Mouse (Mus musculus) neural tube, embryonic 12.5 days (tissue): ENCODE results near the gene Sema3f. TPM values are rescaled to one million over a fixed set of nuclear protein-coding genes. Genes with fewer than 3 reads are reported as not detected.

ENCODE experiments used
- ATAC-seq: fragments of 200-750 bp; cut with Nextera tagmentation; 2 replicates; pipeline ENCODE4 v1.8.0; 2017; ENCODE audit warnings: low read depth, mild to moderate bottlenecking, moderate TSS enrichment, moderate library complexity; ENCODE audit not compliant: low FRiP score
- H3K27ac ChIP-seq: fragments of 300-500 bp; sonication (generic); 2 replicates; pipeline ENCODE4 v1.5.1; 2016
- H3K27me3 ChIP-seq: fragments of 300-500 bp; sonication (generic); replicated peaks from 2 replicates; pipeline ENCODE4 v1.6.1; 2016; ENCODE audit warnings: mild to moderate bottlenecking
- H3K36me3 ChIP-seq: fragments of 300-500 bp; sonication (generic); 2 replicates; pipeline ENCODE4 v1.6.1; 2016; ENCODE audit warnings: mild to moderate bottlenecking
- H3K4me1 ChIP-seq: fragments of 300-500 bp; sonication (generic); 2 replicates; pipeline ENCODE4 v1.6.1; 2016
- H3K4me2 ChIP-seq: fragments of 300-500 bp; sonication (generic); replicated peaks from 2 replicates; pipeline ENCODE4 v1.6.1; 2016; ENCODE audit warnings: mild to moderate bottlenecking
- H3K4me3 ChIP-seq: fragments of 300-500 bp; sonication (generic); 2 replicates; pipeline ENCODE4 v1.5.1; 2016
- H3K9ac ChIP-seq: fragments of 300-500 bp; sonication (generic); 2 replicates; pipeline ENCODE4 v1.6.1; 2016; ENCODE audit warnings: mild to moderate bottlenecking
- H3K9me3 ChIP-seq: fragments of 300-500 bp; sonication (generic); 2 replicates; pipeline ENCODE4 v1.6.1; 2016; ENCODE audit warnings: mild to moderate bottlenecking
- WGBS: fragments of 180-500 bp; shearing (Covaris S2); methylation state at CpG from one replicate; pipeline ENCODE4 v1.1.7; 2016; 5-methylcytosine and 5-hydroxymethylcytosine counted together
- polyA plus RNA-seq: library from polyadenylated mRNA; unstranded; fragments of >200 nt; fragmentation: Nextera tagmentation; extraction: Ambion mirVana; gene quantifications from 2 replicates; pipeline ENCODE4 v1.2.1, GENCODE M21; 2016

Gene Sema3f
- polyA plus RNA-seq, 1 experiment from 2014 or later = 21.5 TPM

DNA sequence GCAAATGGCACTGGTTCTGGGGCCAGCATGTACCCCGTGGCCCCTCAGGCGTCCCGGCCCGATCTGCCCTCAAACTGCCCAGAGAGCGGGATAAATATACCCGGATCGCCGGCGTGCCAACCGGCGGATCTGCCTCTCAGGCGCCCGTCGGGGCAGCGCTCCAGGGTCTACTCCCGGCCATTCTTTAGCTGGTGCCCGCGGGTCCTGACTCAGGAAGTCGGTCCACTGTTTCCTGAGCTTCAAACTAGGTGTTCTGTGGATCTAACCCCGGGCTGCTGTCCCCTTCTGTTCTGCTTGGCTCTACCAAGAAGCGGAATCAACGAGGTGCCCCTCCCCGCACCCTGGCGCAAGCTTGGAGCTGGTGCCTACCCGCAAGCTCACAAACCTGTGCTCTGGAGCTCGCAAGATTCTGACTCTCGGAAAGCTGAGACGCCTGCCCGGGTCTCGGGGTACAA is 43.5 kb downstream of the Sema3f start:
- peak overlapping the region; percentile 61 for H3K9ac ChIP-seq
- H3K36me3 ChIP-seq = no peaks in the 10 kb centered on the region
- H3K4me3 ChIP-seq = peak overlapping the region; percentile 39
- WGBS = under 1% methylated on average over 30 of the region's 30 CpGs
- peaks cover 27% of the 10 kb centered on the region for H3K27me3 ChIP-seq
- no peaks in the 10 kb centered on the region for H3K9me3 ChIP-seq
- H3K27ac ChIP-seq = no peak overlapping the region
- ATAC-seq = 0 out of 2 replicates have a peak, but pooled peaks have one; percentile 22
- peaks cover 31% of the 10 kb centered on the region for H3K4me1 ChIP-seq
- H3K4me2 ChIP-seq = peak overlapping the region; percentile 87

DNA sequence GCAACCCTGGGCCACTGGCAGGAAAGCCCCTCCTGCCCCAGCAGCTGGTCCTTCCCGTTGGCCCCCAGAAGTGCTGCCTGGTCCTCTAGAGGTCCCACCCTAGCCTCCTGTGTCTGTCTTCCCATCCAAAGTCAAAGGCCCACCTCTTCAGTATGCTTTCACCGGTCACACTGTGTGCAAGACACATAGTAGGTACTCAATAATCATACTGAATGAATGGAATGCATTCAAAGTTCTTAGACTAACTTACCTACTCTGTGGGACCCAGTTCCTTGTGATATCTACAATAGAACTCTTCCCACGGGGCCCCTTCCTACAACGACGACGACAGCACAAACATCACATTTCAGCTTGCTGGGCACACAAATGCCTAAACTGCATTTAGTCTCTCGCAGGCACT is 45.0 kb downstream of the Sema3f start:
- peaks cover 36% of the 10 kb centered on the region for H3K4me1 ChIP-seq
- WGBS = 85% methylated on average over 7 of the region's 7 CpGs

DNA sequence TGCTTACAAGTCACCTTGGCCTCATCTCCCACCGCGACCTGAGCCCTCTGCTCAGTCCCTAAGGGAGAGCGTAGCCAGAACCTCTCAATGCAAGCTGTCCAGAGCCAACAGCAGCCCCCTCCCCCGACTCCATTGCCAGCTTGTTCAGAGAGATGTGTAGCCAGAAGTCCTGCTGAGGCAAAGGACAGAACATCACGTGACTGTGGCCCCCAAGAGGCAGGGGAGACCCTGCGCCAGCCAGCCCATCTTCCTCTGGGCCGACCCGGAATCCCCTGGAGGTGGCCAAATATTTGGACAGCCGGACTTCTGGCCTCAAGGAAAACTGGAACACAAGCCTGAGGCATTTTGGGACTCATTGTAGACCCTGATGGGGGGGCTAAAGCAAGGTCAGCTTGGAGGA is 46.8 kb downstream of the Sema3f start:
- peaks cover 40% of the 10 kb centered on the region for H3K4me1 ChIP-seq
- no peak for ATAC-seq
- peaks cover 27% of the 10 kb centered on the region for H3K27me3 ChIP-seq
- H3K4me2 ChIP-seq = peak overlapping the region; percentile 6; the same call in 1 of the 2 replicates
- H3K4me3 ChIP-seq = no peak overlapping the region
- no peaks in the 10 kb centered on the region for H3K36me3 ChIP-seq
- WGBS = 49% methylated on average over 9 of the region's 9 CpGs
- no peak overlapping the region for H3K9ac ChIP-seq
- H3K9me3 ChIP-seq = no peaks in the 10 kb centered on the region
- H3K27ac ChIP-seq = no peak overlapping the region

More for the DNA sequence above, 45.0 kb downstream of the Sema3f start:
- Histone ChIP-seq H3K27ac (no peak overlapping the region), H3K4me2 (no peak overlapping the region), H3K9ac (no peak overlapping the region), H3K27me3 (peaks cover 27% of the 10 kb centered on the region), H3K4me3 (no peak overlapping the region), H3K36me3 (no peaks in the 10 kb centered on the region), H3K9me3 (no peaks in the 10 kb centered on the region)
- ATAC-seq = no peak

DNA sequence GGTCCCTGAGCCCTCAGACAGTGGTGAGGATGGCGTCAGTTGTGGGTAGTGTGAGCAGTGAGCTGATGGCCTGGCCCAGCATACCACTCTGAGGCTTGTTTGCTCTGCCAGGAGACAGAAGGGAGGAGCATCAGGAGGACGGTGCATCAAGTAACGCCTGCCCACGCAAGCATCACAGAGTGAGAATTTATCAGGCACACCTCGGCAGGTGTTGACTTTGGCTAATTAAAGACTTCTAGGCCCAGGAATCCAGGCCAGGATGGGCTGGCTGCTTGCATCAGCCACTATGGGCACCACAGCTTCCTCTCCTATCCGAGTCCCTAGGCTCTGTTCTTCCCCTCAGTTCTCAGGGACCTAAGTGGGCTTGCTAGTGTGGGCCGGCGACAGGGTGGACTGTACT is 47.9 kb downstream of the Sema3f start:
- Histone ChIP-seq H3K36me3 (no peaks in the 10 kb centered on the region), H3K9ac (no peak overlapping the region; the same call in 1 of the 2 replicates), H3K9me3 (no peaks in the 10 kb centered on the region), H3K4me2 (no peak overlapping the region), H3K27ac (no peak overlapping the region), H3K4me1 (peaks cover 37% of the 10 kb centered on the region), H3K4me3 (no peak overlapping the region), H3K27me3 (peaks cover 22% of the 10 kb centered on the region)
- 90% methylated on average over 8 of the region's 8 CpGs for WGBS
- no peak for ATAC-seq

DNA sequence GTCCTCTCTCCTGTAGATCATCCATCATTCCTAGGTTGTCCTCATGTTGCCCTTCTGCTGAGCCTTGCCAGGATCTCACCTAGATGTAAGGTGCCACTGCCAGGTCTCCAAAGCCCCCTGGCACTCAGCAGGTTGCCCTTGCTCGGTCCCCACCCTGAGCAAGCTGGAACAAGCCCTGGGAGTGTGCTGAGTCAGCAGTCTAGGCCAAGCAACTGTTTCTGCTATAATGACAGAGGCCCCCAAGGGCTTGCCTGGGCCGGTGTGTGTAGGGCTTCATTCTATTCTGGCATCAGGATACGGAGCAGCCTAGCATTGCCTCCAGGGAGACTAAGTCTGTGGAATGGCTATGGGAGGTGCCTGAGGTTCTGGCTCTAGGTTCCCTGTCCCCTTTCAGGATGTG is 49.5 kb downstream of the Sema3f start:
- H3K27ac ChIP-seq = no peak overlapping the region
- no peak overlapping the region for H3K4me2 ChIP-seq
- peaks cover 23% of the 10 kb centered on the region for H3K4me1 ChIP-seq
- ATAC-seq = no peak
- no peaks in the 10 kb centered on the region for H3K36me3 ChIP-seq
- no peak overlapping the region for H3K4me3 ChIP-seq
- H3K27me3 ChIP-seq = peaks cover 8% of the 10 kb centered on the region
- no peak overlapping the region for H3K9ac ChIP-seq
- H3K9me3 ChIP-seq = no peaks in the 10 kb centered on the region
- 71% methylated on average over 3 of the region's 3 CpGs for WGBS

DNA sequence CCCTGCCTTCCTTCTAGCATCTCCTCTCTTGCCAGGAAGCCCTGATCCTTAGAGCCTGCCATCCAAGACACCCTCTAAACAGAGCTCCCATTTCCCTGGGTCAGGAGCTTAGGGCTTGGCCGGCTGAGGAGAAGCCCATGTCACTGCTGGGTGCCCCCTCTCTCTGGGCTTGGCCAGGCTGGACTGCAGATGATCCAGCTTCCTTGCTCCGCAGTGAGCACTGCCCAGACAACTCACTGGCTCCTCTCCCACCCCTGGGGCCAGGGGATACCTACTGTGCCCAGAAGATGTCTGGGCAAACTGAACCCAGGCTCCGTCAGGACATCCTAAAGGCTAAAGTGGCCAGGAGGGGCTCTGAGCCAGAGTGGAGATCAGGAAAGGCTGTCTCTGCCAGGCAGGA is 50.3 kb downstream of the Sema3f start:
- H3K4me1 ChIP-seq = peaks cover 23% of the 10 kb centered on the region
- 84% methylated on average over 3 of the region's 3 CpGs for WGBS
- no peak overlapping the region for H3K4me2 ChIP-seq
- H3K4me3 ChIP-seq = no peak overlapping the region
- no peak overlapping the region for H3K9ac ChIP-seq
- H3K27ac ChIP-seq = no peak overlapping the region
- no peaks in the 10 kb centered on the region for H3K9me3 ChIP-seq
- no peak for ATAC-seq
- no peaks in the 10 kb centered on the region; the same call in 1 of the 2 replicates for H3K27me3 ChIP-seq
- no peaks in the 10 kb centered on the region for H3K36me3 ChIP-seq

DNA sequence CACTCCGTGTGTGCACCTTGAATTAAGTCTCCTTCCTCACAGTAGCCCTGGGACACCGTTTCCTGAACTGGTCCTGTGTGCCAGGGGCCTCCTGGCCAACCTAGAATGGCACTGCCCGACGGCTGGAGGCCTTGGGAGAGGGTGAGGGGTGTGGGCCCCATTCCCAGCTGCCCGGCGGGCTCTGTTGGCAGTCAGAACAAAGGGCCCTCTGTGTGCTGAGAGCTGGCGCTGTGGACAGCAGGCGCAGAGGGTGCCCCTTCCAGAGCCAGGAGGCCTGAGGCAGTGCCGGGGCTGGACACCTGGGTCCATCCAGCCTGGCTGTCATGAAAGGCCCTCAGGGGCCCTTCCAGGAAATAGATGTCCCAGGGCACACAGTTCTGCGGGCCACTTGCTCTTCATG is 50.7 kb downstream of the Sema3f start:
- Histone ChIP-seq H3K4me2 (no peak overlapping the region), H3K36me3 (no peaks in the 10 kb centered on the region), H3K9ac (no peak overlapping the region), H3K27ac (no peak overlapping the region), H3K4me1 (peaks cover 23% of the 10 kb centered on the region), H3K4me3 (no peak overlapping the region), H3K27me3 (no peaks in the 10 kb centered on the region), H3K9me3 (no peaks in the 10 kb centered on the region)
- WGBS = 76% methylated on average over 10 of the region's 10 CpGs
- peak; percentile 45; the same call in 1 of the 2 replicates for ATAC-seq

DNA sequence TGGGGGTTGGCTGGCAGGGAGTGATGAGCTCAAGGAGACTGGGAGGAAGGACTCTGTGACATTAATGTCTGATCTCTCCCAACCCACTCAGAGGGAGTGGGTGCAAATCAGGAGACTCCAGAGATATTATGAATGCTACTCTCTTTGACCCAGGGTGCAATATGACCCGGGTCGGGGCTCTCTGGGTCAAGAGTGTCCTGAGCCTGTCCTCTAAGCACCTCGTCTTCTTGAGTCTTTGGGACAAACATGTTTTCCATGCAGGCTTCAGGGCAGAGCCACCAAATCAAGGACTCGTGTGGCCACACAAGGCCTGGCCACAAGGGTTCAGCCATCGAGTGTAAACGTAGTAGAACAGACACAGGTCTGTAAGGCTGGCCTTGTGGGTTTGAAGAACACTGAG is 52.2 kb downstream of the Sema3f start:
- Histone ChIP-seq H3K4me2 (no peak overlapping the region), H3K27me3 (no peaks in the 10 kb centered on the region), H3K4me3 (no peak overlapping the region), H3K9ac (no peak overlapping the region), H3K27ac (no peak overlapping the region), H3K4me1 (peaks cover 12% of the 10 kb centered on the region), H3K36me3 (no peaks in the 10 kb centered on the region), H3K9me3 (no peaks in the 10 kb centered on the region)
- no peak for ATAC-seq
- WGBS = 87% methylated on average over 6 of the region's 6 CpGs

DNA sequence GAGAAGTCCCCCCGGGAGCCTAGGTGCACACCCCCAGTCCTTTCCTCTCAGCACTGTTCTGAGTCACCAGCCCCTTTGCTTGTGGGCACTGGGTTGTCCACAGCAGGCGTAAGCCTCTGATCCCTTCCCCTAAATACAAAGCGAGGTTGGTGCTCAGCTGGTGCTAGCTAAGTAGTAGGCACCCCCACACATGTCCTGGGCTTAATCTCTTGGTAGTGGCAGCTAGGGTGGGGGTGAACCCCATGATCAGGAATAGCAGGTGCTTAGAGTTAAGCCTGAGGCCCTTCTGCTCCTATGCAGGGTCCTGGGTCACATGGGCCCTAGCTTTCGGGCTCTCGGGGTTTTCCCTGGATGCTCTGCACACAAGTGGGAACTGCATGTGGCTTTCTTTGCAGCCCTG is 53.1 kb downstream of the Sema3f start:
- no peak overlapping the region for H3K27ac ChIP-seq
- H3K9me3 ChIP-seq = no peaks in the 10 kb centered on the region
- ATAC-seq = no peak
- 89% methylated on average over 5 of the region's 5 CpGs for whole genome bisulfite sequencing
- H3K27me3 ChIP-seq = no peaks in the 10 kb centered on the region
- no peak overlapping the region for H3K9ac ChIP-seq
- H3K4me2 ChIP-seq = no peak overlapping the region
- H3K4me1 ChIP-seq = peaks cover 9% of the 10 kb centered on the region
- H3K4me3 ChIP-seq = no peak overlapping the region
- no peaks in the 10 kb centered on the region for H3K36me3 ChIP-seq

DNA sequence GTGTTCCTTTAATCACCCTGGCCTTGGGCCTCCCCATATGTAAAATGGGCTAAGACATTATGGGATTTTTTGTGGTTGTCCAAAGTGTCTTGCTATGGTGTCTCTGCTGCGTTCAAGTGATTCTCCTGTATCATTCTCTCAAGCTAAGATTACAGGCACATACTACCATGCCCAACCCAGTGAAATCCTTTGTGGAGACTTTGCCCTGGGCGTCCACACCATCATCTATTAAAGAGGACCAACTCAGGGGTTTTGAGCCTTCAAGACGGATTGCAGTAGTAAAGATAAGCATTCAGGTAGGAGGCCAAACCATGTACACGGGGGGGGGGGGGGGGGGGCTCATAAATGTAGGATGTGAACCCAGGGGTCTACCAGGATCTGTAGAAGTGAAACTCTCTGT is 55.7 kb downstream of the Sema3f start:
- H3K4me2 ChIP-seq = no peak overlapping the region
- H3K9me3 ChIP-seq = no peaks in the 10 kb centered on the region
- no peaks in the 10 kb centered on the region for H3K27me3 ChIP-seq
- no peak overlapping the region for H3K9ac ChIP-seq
- no peak for ATAC-seq
- no peak overlapping the region for H3K4me3 ChIP-seq
- peaks cover 18% of the 10 kb centered on the region for H3K4me1 ChIP-seq
- no peaks in the 10 kb centered on the region for H3K36me3 ChIP-seq
- no peak overlapping the region for H3K27ac ChIP-seq
- 88% methylated on average over 4 of the region's 4 CpGs for WGBS

DNA sequence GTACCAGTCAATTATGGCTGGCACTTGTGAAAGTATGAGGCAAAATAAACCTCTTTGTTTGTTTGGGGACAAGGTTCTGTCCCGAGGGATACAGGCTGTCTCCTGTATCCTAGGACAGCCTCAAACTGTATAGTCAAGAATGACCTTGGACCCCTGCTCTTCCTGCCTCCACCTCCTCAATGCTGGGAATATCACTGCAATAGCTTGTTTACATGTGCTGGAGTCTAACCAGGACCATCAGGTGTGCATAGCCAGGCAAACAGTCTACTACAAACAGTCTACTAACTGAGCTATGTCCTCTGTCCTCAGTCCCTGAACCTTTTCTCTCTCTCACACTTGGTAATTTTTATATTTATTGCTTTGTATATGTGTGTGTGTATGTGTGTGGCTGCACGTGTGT is 56.8 kb downstream of the Sema3f start:
- H3K36me3 ChIP-seq = no peaks in the 10 kb centered on the region
- peaks cover 15% of the 10 kb centered on the region for H3K4me1 ChIP-seq
- H3K27ac ChIP-seq = no peak overlapping the region
- no peak overlapping the region for H3K4me2 ChIP-seq
- no peaks in the 10 kb centered on the region for H3K27me3 ChIP-seq
- 84% methylated on average over 2 of the region's 2 CpGs for WGBS
- no peaks in the 10 kb centered on the region for H3K9me3 ChIP-seq
- no peak overlapping the region for H3K4me3 ChIP-seq
- no peak for ATAC-seq
- H3K9ac ChIP-seq = no peak overlapping the region

DNA sequence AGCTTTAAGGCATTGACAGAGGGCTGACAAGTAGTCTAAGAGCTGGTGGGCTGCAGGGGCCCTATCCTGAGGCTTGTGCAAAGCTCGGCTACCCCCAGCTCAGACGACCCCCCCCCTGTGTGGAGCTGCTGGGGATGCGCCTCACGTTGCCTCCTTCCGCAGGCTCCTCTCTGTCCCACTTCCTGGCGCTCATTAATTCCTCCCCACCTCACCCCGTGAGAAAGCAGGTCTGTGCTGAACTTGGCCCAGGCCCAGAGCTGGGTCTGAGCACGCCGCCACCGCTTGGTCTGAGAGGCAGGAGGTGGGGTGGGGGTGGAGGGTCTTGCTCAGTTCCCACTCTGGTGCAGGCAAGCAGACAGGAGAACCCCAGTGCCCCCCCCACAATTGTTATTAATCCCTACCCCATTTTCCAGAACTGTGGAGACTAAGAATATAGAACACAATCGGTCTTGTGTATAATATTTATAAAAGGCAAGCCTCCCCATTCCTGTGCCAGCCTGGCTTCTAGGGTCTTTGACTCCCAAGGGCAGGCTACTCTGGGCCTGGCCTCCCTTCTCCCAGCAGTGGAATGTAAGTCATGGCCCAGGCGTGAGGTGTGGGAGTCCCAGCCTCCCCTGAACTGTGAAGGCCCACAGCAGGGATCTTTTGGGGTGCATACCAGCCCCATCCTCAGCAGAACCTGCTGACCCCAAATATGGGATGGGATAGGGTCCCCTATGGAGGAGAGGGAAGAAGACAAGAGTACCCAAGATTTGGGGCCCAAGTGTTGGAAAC is 59.4 kb downstream of the Sema3f start:
- no peak overlapping the region for H3K4me2 ChIP-seq
- H3K4me3 ChIP-seq = no peak overlapping the region
- H3K27ac ChIP-seq = no peak overlapping the region
- ATAC-seq = peak; percentile 63
- WGBS = 40% methylated on average over 12 of the region's 12 CpGs
- peaks cover 15% of the 10 kb centered on the region for H3K4me1 ChIP-seq
- no peaks in the 10 kb centered on the region for H3K36me3 ChIP-seq
- no peak overlapping the region for H3K9ac ChIP-seq
- H3K27me3 ChIP-seq = no peaks in the 10 kb centered on the region
- no peaks in the 10 kb centered on the region for H3K9me3 ChIP-seq

DNA sequence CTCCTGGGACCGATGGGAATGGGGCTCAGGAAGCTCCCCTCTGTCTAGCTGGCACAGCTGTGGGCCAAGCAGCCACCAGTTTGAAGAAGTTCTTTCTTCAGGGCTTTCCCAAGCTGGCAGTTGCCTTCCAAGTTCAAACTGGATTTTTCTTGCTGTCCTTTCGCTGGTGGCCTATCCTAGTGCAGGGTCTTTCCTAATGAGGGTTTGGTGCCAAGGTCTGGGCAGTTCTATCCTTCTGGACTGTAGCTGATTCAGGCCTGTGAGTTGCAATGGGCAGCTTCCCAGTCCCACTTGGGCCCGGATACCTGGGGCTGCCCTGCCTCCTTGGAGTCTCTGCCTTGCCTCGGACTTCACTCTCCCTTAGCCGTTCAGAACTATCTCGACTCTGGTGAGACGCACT is 60.0 kb downstream of the Sema3f start:
- H3K4me3 ChIP-seq = no peak overlapping the region
- 71% methylated on average over 7 of the region's 7 CpGs for WGBS
- H3K4me2 ChIP-seq = no peak overlapping the region
- H3K27ac ChIP-seq = no peak overlapping the region
- no peak for ATAC-seq
- no peaks in the 10 kb centered on the region for H3K9me3 ChIP-seq
- no peaks in the 10 kb centered on the region for H3K27me3 ChIP-seq
- no peak overlapping the region for H3K9ac ChIP-seq
- H3K4me1 ChIP-seq = peaks cover 19% of the 10 kb centered on the region
- no peaks in the 10 kb centered on the region for H3K36me3 ChIP-seq
